Mouse (Mus musculus) cerebellum, adult 11 months (tissue): ENCODE results near the gene Pax4.

Source experiments
- DNase-seq: peaks from one replicate; pipeline ENCODE4 v3.0.0; 2022

Gene Pax4

GRCm38 (mm10) chr6:28396051-28396852 is 52.9 kb downstream of the Pax4 start:
- no peak for DNase-seq
